Mouse (Mus musculus): ENCODE results near the gene Zfp46. TPM values are rescaled to one million over a fixed set of nuclear protein-coding genes. Genes with fewer than 3 reads are reported as not detected.

The Zfp46 gene
- total RNA-seq (2021): 10 to 100 TPM; 44.5 to 48.7 TPM
- long read RNA-seq, experiment 1, full-length matches to known transcripts: 8 of 17 reads
- long read RNA-seq, experiment 1, partial matches to known transcripts: 7 of 17 reads
- long read RNA-seq, experiment 1, other reads (novel, unspliced or antisense): 2 of 17 reads
- long read RNA-seq, experiment 2, full-length matches to known transcripts: 19 of 25 reads
- long read RNA-seq, experiment 2, partial matches to known transcripts: 0 of 25 reads
- long read RNA-seq, experiment 2, other reads (novel, unspliced or antisense): 6 of 25 reads

DNA sequence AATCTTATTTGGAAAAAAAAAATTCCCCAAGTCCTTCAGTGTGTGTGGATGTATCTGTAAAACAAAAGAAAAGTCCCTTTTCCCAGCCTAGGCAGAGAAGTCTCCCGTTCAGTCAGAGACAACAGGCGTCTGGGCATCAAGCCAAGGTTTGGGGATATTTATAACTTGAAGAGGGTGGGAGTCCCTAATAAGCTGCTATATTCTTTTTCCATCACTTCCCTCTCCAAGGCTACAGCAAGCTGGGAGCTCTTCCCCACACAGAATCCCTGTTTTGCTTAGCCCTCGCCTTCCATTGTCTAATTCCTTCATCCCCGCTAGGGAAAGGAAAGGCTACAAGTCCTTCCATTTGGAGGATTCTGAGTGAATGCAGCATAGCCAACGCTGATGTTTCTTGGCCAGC lies at the start of gene Zfp46:
Gene Zfp46, plus strand, starts transcription at position 229 of the 400 bp plus-strand sequence.
- peak; percentile 89 for DNase-seq

DNA sequence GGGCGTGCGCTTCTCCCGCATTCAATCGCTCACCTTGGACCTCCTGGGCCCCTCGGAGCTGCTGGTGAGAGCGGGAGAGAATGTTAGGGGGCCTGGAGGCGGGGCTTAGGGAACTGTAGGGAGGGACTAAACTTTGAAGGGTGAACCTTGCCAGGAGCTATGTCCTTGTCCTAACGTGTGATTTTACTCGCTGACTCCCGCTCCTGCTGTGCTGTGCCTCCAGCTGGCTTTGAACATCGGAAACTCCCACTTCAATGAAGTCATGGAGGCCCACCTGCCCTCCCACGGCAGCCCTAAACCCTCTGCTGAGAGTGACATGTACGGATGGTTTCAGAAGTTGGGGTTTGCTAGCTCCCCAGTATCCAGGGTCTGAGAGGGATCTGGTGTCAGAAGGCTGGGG lies 45.8 kb upstream of the Zfp46 start:
- DNase-seq: no peak

DNA sequence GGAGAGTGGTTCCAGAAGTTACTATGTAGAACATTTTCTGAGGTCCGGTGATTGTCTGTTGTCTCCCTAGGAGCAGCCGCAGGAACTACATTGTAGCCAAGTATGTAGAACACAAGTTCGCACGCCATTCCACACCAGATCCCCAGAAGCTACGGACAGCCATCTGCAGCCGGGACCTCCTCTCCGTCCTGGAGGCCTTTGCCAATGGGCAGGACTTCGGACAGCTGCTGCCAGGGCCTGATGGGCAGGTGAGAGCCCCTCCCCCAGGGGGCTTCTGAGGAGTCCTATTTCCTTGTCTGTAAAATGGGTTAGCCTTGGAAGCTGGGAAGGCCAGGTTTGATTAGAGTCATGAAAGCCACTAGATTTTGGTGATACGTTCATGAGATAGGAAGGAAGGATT lies 45.4 kb upstream of the Zfp46 start:
- no peak for DNase-seq

DNA sequence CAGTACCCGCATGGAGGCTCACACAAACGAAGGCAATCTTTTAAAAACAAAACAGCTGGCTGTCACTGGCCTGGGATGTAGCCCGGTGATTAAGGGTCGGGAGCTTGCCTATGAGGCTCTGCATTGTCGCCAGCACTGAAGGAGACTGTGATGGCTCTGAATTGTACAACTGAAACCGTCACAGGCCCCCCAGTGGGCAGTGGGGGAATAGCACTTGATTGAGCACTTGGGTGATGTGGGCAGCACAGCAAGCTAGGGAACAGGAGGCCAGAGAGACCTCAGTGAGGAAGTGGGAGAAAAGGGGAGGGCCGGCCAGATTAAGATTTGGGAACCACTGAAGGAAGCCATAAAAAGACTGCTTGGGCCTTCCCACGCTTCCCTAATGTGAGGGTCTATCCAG lies 44.9 kb upstream of the Zfp46 start:
- DNase-seq: peak; percentile 88

DNA sequence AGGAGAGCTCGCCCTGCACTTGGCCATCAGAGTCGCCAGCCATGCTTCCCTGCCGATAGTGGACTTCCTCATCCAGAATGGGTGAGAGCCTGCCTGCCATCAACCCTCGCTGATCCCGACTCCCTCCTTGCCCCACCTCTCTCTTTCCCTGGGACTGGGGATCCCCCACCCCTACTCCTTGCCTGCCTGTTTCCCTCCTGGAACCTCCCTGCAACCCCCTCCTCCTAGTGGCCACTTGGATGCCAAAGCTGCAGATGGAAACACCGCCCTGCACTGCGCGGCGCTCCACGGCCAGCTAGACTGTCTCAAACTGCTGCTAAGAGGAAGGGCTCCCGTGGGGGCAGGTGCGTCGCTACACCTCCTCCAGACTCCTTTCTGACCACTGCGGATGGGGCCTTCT lies 44.4 kb upstream of the Zfp46 start:
- DNase-seq: no peak

DNA sequence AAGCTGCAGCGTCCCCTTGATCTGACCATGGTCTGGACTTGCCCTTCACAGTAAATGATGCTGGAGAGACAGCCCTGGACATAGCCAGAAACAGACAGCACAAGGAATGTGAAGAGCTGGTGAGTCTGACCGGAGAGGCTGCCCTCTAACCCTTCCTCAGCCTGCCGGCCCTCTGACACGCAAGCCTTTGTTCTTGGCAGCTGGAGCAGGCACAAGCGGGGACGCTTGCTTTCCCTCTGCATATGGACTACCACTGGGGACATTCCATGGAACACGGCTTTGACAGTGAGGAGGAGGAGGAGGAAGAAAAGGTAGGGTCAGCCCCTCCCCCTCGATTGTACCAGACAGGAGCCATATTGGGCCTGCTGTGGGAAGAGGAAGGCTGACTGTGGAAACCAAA lies 43.5 kb upstream of the Zfp46 start:
- DNase-seq: no peak

DNA sequence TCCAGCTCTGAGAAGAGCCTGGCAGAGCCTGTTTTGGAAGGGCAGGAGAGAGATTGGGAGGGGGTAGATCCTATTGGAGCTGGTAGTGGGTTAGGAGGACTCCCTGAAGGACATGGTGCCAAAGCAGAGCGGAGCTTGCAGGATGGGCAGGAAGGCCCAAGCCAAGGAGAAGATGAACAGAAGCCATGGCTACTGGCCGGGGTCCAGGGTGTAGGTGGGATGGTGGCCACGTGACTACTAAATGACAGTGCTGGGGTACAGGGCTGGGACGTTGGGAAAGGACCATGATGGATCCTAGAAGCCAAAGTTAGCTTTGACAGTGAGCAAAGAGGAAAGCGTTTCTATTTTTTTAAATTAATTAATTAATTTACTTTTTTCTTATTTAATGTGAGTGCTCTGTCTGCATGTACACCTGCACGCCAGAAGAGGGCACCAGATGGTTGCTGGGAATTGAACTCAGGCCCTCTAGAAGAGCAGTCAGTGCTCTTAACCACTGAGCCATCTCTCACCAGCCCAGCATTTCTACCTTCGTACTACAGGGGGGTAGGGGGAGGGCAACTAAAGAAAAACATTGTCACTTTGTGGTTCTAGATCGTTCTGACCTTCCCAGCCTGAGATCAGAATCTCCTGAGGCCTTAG lies 42.3 kb upstream of the Zfp46 start:
- no peak for DNase-seq

DNA sequence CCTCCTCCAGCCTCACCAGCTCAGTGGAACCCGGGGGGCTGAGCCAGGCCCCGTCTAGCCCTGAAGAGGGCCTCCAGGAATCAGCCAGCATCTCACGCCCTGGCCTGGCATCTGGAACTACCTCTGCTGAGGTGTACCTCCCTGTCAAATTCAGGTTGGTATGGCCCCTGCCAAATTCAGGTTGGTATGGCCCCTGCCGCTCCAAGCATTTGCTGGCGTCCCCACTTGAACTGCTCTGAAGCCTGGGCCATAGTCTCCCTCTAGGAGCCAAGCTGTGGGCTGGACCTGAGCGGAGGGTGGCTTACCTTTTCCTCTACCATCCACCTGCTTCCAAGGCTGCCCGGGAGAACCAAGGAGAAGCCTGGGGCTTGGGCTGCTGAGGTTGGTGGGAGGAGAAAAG lies 41.8 kb upstream of the Zfp46 start:
- DNase-seq: no peak

DNA sequence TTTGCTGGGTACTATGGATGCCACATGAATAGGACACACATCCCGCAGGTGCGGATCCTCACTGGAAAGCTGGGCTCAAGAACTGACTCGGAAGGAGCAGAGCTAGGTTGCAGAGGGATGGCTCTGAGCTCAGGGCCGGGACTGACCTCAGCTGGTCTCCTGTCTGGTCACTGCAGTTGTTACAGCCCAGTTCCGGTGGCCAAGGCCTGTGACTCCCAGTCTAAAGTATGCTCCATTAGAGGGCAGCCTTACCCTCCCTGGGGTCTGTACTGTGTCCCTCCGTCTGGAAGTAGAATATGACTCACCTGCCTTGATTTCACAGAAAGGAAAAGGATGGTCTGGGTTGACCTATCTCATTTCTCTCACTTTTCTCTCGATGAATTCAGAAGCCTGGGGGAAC lies 40.3 kb upstream of the Zfp46 start:
- no peak for DNase-seq

DNA sequence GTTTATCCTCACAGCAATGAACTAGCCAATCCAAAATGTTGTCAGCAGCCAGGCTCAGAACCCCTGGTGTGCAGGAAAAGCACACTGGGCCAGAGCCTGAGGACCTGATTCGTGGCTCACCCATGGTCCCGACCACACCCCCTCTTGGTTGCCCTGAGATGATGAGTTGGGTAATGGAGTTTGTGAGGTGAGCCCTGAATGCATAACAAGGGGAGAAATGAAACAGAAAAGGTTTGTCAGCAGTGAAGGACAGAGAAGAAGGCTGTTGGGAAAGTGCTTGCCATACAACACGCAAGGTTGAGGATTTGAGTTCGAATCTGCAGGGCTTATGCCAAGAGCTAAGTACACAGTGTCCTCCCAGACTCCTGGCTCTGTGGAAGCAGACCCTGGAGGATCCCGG lies 38.8 kb upstream of the Zfp46 start:
- no peak for DNase-seq

DNA sequence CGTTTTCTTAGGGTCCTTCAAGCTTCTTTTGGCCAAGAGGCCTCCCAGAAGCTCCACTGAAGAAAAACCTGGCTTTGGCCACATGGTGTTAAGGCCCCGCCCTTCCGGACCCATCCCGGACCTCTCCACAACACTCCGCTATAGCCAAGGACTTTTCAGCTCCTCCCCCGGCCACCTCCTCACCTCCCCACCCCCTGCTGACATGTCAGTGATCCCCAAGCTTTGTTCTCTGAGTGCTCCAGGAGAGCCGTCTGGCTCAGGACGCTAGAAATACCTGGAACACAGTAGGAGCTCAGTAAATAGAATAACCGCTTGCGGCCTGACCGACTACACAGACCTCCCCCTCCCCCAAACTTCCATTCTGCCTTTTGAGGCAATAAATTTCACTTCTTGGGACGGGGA lies 37.9 kb upstream of the Zfp46 start:
- no peak for DNase-seq

DNA sequence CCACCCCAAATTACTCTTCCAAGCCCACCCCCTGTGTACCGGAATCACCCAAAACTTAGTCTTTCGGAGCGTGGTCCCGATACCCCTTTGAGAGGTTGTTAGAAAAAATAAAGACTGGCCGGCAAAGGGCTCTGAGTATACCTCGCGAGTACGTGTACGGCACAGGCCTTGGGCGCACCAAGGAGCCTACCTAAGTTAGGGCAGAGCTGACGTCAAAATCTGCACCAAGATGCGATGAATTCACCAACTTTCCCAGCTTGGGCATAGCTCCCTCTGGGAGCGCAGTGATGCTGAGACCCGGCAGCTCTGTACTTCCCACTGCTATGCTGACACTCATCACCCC lies 37.1 kb upstream of the Zfp46 start:
- DNase-seq: no peak

DNA sequence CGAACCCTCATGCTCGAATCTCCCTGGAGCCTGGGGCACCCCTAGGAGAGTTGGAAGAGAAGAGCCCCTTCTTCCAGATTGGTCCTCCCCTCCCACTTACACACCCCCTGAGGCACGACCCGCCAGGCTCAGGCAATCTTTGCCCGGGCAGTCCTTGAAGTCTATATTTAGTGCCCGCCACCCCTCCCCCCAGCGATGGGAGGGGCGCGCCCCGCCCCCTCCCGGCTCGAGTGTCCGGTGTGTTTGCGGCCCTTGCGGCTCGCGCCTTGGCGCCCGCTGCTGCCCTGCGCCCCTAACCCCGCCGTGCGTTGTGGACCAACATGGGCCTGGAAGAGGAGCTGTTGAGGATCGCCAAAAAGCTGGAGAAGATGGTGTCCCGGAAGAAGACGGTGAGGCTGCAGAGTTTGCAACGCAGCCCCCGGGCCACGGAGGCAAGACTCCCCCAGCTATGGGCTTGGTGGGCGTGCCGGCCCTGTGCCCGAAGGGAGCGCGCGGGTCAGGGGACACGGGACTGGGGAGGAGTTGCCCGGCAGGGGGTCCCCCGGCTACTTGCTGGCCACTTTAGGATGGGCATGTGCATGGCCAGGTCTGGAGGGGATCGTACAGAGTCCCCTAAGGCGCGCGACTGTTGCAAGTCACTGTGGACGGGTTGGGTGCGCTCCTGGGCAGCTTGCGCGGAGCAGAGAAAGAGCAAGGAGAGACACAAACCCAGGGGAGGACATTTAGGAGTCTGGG lies 36.6 kb upstream of the Zfp46 start, which contains the start of gene Tcea3:
Gene Tcea3, plus strand, starts transcription at position 1 of the 735 bp plus-strand sequence.
- DNase-seq: peak; percentile 79

DNA sequence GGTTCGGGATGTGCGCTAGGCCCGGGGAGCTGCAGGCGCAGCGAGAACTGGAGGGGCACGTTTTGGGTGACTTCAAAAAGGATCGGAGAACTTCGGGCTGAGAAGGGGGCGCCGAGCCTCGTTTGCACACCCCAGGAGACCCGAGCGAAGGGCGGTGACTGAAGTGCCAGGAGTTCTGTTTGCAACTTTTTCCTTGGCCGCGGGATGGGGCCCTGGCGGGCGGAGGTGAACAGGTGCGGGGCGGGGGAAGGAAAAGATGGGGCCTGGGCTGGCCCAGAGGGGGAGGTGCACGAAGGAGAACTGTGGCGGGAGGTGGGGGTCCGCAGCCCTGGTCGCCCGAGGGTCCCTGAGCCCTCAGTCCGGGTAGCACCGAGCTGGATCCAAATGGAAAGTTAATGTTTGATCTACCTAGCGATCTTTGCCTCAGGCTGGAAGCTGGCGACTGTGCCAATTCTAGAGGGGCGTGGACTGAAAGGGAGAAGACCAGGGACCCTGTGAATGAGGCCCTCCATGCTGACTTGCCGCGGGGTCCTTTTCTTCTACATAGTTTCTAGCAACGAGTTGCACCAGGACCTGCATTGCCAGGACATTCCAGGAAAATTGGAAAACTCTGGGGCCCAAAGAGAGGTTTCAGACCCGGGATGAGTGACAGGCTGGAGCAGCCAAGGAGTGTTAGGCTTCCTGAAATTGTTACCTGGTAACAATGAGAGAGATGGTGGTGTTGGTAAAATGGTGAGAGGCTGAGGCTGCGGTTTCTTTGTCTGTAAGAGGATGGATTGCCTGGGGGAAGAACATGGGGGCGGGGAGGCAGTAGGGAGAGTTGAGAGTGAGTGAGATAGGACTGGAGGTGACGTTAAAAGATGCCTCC lies 35.8 kb upstream of the Zfp46 start:
- DNase-seq: peak; percentile 65

DNA sequence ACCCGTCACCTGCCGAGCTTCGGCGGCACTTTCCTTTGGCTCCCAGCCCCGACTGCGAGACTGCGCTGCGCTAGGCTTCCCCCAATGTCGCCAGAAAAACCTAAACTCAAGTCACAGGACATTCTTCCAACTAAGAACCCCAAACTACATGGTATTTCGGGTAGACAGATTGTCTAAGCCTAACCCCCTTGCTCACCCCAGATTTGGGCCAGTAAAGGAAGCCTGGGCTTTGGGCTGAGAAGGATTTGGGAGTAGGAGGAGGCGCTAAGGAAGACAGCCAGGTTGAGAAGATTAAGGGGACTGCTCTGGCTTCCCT lies 35.2 kb upstream of the Zfp46 start:
- DNase-seq: no peak

DNA sequence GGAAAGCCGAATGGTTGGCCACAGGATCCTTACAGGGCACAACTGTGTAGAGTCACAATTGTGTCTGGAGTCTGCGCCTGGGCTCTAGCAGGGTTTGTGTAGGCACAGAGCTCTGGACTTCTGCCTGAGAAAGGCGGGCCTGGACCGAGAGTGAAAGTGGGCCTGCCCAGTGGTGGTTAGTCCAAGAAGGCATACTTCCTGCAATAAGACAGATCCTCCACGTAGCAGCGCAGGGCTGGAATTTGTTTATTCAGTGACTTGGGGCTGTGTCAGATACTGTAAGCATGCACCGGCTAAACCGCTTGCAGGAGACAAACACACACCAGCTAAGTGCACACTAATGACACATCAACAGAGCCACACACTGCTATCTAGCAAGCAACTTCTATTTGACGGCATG lies 34.7 kb upstream of the Zfp46 start:
- peak; percentile 58 for DNase-seq

DNA sequence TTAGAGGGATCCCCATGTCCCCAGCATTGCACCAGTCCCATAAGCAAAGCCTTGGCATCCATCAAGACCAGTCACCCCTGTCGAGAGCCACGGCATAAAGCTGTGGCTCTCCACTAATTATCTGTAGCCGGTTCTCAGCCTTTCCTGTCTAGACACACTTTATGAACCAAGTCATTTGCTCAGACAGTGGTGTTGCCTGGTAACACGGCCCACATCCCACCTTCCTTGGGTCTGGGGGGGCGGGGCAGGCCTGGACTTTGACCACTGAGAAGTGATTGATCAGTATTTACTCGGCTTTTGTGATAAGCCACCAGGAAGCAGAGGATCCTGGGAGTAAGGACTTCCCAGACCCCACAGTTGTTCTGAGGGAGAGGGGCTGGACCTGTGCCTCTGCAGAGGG lies 28.6 kb upstream of the Zfp46 start:
- no peak for DNase-seq

DNA sequence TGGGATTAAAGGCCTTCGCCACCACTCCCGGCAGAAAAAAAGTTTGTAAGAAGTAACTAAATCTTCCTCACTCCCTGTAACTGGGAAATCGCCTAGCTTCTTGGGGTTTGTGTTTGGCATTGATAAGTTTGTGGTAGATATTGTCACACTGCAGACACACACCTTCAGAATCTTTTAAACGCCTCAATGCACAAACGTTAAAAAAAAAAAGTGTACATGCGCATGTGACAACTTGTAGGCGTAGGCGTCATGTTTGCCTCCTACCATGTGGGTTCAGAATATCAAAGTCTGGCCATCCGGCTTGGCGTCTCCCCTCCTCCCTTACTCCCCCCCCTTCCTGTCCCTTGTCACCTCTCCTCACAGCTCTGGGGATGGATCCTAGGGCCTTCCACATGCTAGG lies 27.8 kb upstream of the Zfp46 start:
- DNase-seq: no peak

DNA sequence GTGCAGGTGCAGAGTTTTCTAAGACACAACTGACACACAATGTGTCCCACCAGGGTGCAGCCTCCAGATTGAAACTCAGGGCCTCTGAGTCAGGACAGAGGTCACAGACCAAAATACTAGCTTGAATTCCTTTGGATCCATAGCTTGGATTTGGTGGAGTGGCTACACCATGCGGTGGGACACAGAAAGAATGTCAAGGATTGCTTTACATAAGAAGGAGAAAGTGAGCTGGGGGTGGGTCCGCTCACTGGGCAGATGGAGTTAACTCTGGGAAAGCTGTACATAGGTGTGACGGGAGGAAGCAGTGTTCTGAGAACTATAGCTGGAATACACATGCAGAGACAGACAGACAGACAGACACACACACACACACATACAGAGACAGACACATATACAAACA lies 24.6 kb upstream of the Zfp46 start:
- no peak for DNase-seq

DNA sequence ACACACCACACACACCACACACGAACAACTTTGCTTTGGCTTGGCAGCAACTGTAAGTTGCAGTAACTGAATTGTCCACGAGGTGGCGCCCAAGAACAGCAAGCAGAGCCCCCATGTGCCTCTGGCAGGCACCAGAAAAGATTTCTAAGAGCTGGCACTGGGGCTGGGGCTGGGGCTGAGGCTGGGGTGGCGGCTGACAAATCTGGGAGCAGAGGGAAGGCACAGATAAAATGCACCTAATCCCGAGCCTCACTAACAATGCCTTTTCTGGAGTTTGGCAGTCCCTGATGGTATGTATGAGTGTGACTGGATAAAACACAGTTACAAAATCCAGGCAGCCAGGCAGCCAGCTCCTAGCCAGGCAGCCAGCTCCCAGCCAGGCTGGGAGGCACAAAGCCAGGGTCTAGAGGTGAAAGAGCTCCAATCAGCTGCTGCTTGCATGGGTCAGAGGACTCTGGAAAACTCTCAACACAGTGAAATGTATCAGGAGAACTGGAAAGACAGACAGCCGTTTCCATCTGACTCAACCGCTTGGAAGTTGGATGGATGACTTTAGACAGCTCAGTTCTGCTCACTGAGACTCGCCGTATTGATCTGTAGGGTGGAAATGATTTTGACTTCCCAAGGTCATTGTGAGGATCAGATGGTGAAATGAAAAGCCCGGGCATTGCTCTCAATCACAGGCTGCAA lies 23.8 kb upstream of the Zfp46 start:
- peak; percentile 93 for DNase-seq

DNA sequence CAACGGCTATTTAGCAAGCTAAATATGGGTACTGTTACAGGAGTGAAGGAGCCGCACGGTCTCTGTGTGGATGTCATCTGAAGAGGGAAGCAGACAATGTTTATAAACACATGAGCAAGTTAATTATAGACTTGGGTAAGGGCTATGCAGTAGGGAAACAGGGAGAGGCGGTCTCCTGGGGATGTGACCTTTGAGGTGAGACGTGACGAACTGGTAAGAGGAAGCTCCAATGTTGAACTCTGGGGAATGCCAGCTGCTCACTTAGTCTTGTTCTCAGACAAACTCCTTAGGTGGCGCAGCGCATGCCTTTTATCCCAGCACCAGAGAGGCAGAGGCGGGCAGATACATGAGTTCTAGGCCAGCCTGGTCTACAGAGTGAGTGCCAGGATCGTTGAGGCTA lies 22.6 kb upstream of the Zfp46 start:
- no peak for DNase-seq

DNA sequence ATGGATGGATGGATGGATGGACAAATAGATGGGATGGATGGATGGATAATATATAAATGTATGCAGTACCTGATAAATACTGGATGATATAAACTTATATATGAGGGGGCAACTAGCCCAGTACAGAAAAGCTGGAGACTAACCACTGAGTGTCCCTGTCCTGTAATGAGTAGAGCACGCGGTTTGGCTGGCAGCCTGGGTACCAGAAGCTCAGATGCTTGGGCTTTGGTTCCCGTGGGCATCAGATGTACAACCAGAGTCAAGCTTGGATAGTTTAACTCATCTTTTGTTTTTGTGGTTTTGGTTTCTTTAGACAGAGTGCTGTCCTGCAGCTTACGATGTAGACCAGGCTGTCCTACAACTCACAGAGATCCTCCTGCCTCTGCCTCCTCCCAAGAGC lies 20.9 kb upstream of the Zfp46 start:
- no peak for DNase-seq
